Mouse (Mus musculus) embryonic fibroblast, embryonic 13.5 days (primary cell): ENCODE measurements around the gene Itga2b.

Experiments
- CTCF ChIP-seq: IDR thresholded peaks from 2 replicates; pipeline ENCODE4 v1.5.1; 2011; ENCODE audit warnings: mild to moderate bottlenecking, control low read depth, low read length, moderate library complexity, borderline replicate concordance; ENCODE audit not compliant: insufficient read depth
- POLR2A ChIP-seq: IDR thresholded peaks from 2 replicates; pipeline ENCODE4 v1.6.1; 2011; ENCODE audit warnings: low read depth, mild to moderate bottlenecking, control low read depth, low read length, moderate library complexity

DNA sequence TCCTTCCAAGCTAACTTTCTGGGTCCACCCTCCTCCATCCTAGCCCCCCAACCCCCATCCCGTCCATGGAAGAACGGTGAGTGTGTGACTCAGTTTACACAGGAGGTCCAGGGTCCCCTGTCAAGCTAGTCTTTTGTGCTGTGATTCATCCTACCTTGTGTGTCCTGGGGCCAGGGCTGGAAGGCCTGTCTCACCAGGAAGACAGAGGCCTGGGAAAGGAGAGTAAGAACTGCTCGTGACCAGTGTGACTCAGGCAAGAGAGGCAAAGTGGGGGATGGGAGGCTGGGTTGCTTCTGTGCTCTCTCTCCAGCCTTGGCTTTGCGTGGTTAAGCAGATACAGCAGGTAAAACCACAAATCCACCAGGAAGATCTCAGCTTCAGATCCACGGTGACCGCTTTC is 45.3 kb downstream of the Itga2b start:
- TF ChIP-seq CTCF (no peak), POLR2A (no peak)
